Mouse (Mus musculus) cerebellum, adult 2 months (tissue): ENCODE measurements around the gene Synm.

Source experiments
- CTCF ChIP-seq: fragments of 200-500 bp; IDR thresholded peaks from 2 replicates; pipeline ENCODE4 v1.5.1; 2011; ENCODE audit warnings: low read depth, mild to moderate bottlenecking, control low read depth, low read length, moderate library complexity, borderline replicate concordance; ENCODE audit not compliant: insufficient read depth
- POLR2A ChIP-seq: fragments of 200-500 bp; IDR thresholded peaks from 2 replicates; pipeline ENCODE4 v1.6.1; 2011; ENCODE audit warnings: low read length, control low read depth, borderline replicate concordance; ENCODE audit not compliant: insufficient read depth

DNA sequence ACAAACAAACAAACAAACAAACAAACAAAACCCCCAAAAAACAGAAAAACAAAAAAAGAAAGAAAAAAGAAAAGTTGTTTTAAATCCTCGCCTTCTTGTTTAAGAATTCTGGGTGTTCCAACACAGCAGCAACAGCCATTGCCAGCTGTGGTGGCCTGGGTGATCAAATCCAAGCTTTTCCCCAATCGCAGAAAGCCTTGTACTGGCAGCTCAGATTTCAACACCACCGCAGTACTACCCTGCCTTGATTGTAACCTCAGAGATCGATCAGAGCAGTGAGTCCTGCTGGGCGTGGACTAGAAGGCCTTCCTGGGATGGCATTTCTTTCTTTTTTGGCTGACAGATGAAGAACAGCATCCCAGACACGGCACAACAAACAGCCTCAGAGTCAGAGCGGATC is 63.6 kb downstream of the Synm start:
- no peak for TF ChIP-seq CTCF
- no peak for TF ChIP-seq POLR2A
